Mouse (Mus musculus) adrenal gland, adult 18-20 months (tissue): ENCODE measurements around the gene Sema4c. TPM values are rescaled to one million over a fixed set of nuclear protein-coding genes. Genes with fewer than 3 reads are reported as not detected.
"Not testable (repeated sequence)": the region's sequence is repeated elsewhere in the genome, so short reads cannot be mapped to it uniquely, and the experiment has no call there.

Experiments
- DNase-seq, 2 experiments: peaks; one replicate each; pipeline ENCODE4 v3.0.0; 2021 to 2022; ENCODE audit warnings: low spot score in 2 of 2
- total RNA-seq, 2 experiments: library from RNA; stranded (reverse); gene quantifications; 1 replicate in 1 of 2; 2 replicates in 1 of 2; pipeline ENCODE4 v1.2.3; 2021

Gene Sema4c
- total RNA-seq, 2 experiments from 2014 or later: 13.7 to 15.8 TPM

DNA sequence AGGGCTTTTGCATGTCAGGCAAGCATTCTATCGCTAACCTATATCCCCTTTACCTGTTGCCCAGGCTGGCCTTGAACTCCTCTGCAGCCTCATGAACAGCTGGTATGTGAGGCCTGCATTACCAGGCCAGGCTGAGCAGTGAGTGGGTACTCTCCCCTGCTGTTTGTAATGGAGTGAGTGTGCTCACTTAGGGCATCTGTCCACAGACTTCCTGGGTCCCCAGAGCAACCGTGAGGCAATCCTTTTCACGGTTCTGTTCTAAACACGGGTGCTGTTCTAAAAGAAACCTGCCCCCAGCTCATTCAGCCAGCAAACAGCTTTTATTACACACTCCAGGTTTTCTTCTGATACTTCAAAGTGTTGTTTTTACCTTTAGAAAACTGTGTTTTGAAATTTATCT lies 19.4 kb downstream of the Sema4c start:
- no peak for DNase-seq

DNA sequence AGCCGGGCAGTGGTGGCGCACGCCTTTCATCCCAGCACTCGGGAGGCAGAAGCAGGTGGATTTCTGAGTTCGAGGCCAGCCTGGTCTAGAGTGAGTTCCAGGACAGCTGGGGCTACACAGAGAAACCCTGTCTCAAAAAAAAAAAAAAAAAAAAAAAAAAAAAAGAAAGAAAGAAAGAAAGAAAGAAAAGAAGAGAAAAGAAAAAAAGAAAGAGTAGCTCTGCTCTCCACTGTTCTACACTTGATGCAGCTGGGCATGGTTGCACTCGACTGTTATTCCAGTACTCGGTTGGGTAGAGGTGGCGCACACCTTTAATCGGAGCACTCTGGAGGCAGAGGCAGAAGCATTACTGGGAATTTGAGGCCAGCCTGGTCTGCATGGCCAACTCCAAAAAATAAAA lies 21.4 kb downstream of the Sema4c start, which contains the start of gene Ankrd23:
Gene Ankrd23 (minus strand): TSS at position 101 of the 400 bp plus-strand sequence.
- not testable (repeated sequence) for DNase-seq

DNA sequence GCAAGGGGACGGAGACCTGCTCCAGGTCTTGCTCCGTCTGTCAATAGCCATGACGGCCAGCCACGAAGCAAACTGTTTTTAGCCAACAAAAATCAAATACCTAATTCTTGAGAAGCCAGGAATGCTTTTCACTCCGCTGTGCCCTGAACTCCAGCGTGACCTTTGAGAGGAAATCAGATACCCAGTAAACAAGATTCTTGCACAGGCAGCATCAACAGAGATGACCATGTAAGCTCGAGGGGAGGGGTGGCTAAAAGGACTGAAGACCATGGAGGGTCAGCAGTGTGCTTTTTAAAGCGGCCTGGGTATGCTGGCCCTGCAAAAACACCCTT lies 21.8 kb downstream of the Sema4c start:
- no peak for DNase-seq

DNA sequence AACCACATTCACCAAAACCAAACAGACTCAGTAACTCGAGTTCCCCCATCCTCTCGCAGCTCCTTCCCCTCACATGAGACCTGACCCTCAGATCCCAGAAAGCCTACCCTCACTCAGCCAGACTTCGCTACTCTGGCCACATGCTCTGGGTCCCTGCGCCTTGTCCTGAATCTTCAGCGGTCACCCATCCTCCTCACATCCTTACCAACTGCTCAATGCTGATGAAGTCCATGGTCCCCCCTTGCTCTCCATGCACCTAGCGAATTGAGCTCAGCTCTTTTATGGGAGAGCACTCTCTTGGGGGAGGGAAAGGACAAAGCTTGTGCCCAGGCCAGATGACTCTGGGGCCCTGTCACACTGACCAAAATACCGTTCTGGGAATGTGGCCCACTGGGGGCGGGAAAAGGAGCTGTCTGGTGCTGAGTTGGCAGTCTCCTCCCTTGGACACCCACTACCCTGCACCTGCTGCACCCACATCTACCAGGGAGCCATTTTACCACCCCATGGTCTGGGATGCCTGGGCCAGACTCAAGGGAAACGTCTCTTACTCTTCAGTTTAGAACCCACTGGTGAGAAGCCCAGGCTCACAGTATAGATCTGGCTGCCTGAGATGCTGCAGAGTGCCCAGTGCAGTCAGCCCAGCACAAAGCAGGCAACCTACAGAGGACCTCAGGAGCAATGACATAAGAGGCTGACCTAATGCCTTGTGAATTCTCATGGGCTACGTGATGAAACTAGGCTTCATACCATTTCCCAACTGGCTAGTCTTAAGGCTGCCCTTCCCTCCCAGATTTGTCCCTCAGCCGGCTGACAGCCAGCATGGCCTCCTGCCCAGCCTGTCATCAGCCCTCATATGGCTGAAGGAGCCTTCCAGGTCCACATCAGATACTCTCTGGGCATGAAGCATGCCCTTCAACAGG lies 22.4 kb downstream of the Sema4c start:
- no peak for DNase-seq

GRCm38 (mm10) chr1:36534595-36535058 lies 23.5 kb downstream of the Sema4c start:
- DNase-seq: no peak

GRCm38 (mm10) chr1:36533546-36533945 lies 24.6 kb downstream of the Sema4c start:
- DNase-seq: no peak

DNA sequence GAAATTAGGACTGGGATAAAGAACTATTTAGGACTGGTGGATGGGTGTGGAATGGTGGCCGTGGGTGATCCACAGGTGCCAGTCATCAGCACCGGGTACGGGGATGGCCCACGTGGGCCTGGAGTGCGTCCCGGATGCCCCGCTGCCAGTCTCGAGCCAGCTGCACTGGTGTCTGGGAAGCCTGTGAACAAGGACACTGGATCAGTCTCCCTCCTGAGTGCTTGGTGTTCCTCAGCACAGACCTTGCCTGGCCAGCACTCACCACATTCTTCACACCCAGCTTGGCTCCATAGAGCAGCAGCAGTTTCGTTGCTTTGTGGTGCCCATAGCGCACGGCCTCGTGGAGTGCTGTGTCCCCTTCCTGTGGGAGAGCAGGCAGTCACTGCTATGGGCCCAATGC lies 26.7 kb downstream of the Sema4c start:
- no peak for DNase-seq

DNA sequence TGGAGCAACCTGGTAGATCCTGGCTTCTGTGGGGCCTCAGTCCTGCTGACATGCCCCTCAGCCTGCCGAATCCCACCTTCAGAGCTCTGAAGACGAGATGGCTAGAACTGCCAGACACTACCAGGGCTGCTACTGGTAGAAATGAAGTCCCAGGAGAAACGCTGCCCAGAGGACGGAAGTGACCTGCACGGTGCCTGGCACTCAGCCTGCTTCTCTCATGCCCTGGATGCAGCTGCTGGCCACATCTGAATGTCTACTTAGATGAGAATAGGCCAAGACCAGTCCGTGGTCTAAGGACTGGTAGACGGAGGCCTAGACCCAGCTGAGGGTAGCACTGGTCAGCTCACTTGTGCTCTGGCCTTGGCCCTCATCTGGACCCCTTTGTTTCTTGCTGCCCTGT lies 27.2 kb downstream of the Sema4c start:
- no peak for DNase-seq

GRCm38 (mm10) chr1:36530485-36530884 lies 27.7 kb downstream of the Sema4c start:
- DNase-seq: no peak

- DNase-seq: no peak
These were observed 28.3 kb downstream of the Sema4c start for GRCm38 (mm10) chr1:36529875-36530274.

GRCm38 (mm10) chr1:36529274-36529673 lies 28.9 kb downstream of the Sema4c start:
- no peak for DNase-seq

DNA sequence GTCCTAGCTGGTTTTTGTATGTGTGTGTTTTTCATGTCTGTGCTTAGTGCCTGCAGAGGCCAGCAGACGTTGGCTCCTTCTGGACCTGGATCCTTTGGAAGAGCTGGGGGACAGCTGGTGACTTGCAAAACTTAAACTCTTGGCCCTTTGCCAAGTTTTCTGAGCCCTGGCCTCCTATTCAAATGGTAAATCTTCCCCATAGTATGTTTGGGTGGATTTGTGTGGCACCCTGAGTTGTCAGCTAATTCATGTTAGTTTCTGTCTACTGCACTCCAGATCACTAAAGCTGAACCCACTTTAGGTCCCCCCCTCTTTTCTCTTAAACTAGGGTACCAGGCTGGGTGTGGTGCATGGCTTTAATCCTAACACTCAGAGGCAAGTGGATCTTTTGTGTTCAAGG lies 29.8 kb downstream of the Sema4c start:
- no peak for DNase-seq

DNA sequence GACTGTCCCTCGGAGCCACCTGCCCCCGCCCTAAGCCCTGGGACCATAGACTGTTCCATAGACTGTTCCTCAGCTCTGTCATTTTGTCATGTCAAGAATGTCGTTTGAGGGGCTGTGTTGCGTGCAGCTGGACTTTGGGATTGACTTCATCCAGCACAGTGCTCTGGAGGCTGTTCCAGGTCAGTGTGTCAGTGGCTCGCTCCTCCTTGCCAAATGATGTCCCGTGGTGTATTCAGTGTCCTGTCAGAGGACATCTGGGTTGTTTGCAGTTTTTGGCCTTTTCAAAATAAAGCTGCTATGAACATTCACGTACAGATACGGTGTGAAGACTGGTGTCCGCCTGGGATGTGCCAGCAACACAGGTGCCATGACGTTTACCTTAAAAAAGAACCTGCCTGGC lies 31.2 kb downstream of the Sema4c start:
- DNase-seq: no peak

DNA sequence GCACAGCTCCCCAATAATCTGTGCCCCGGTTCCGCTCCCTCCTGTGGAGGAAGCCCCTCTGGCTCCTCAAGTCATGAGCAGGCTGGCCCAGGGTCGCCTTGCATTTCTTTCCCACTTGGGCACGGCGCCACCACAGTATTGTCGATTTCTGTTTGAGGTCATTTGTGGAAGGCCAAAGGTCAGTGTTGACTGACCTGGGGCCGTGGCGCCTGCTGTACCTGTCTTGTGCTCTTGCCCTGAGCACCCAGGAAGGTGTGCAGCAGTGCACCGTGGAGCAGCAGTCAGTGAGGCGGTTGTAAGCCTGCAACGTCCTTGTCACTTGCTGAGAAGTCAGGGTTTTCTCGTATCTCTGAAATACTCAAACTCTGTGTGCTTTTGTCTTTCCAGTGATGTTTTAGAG lies 32.4 kb downstream of the Sema4c start:
- DNase-seq: no peak

- no peak for DNase-seq
These were observed 34.1 kb downstream of the Sema4c start for GRCm38 (mm10) chr1:36524058-36524457.

DNA sequence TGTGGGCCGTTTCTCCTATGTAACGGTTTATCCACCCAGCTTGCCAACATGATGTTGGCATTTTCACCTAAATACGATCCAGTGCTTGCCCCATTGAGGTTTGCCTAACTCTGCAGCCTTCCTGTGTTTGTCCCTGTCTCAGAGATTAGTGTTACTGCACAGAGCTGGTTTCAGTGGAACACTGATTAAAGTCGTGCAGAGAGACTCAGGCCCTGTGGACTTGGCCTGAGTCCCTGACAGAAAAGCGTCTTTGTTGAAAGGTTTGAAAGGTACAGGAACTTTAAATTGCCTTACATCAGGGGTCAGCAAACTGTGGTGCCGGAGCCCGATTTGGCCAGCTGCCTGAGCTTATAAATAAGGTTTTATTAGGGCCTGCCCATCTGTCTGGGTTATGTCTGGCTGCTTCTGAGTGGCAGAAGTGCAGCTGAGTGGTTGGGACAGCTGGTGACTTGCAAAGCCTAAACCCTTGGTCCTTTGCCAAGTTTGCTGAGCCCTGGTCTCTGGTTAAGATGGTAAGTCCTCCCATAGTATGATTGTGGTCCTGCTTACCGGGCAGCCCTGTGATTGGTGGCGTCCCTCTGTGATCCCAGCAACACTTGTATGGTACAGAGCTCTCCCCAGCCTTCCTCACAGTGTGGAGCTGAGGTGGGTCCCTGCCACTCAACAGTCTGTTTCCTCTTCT lies 34.7 kb downstream of the Sema4c start:
- DNase-seq: no peak

DNA sequence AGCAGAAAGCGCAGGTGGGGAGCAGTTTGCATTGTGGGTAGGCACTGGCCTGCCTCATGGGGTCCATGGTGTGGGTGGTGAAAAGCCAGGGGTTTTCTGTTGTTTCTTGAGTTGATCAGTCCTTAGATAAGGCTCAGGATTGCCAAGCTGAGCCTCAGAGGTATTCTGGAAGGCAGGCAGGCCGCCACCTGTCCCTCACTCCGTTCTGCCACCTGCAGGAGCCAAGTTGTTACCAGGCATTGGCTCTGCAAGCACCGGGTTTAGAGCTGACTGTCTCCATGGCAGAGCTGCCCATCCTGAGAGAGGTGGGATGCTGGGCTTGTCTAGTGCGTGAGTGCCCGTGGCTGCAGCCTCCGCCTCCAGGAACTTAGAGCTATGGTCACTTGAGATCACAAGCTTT lies 35.9 kb downstream of the Sema4c start:
- DNase-seq: no peak

GRCm38 (mm10) chr1:36519626-36520025 lies 38.5 kb downstream of the Sema4c start:
- no peak for DNase-seq

GRCm38 (mm10) chr1:36518259-36518658 lies 39.9 kb downstream of the Sema4c start:
- no peak for DNase-seq

- no peak for DNase-seq
These were observed 44.4 kb downstream of the Sema4c start for GRCm38 (mm10) chr1:36513718-36514117.

DNA sequence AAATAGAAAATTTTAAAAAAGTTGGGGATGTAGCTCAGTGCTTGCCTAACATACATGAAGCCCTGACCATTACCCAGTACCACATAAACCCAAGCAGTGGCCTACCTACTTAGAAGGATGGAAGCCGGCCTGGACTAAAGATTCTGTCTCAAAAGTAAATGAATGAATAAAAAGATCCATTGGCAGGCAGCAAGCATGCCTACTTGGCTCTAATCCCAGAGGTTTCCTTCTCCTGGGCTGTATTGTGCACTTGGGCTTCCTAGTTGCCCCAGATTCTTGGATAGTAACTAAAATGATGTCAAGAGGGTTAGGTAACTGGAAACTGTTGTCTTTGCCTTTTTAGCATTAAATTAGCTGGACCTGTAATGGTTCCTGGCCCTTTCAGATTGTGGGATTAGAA lies 44.8 kb downstream of the Sema4c start:
- no peak for DNase-seq

DNA sequence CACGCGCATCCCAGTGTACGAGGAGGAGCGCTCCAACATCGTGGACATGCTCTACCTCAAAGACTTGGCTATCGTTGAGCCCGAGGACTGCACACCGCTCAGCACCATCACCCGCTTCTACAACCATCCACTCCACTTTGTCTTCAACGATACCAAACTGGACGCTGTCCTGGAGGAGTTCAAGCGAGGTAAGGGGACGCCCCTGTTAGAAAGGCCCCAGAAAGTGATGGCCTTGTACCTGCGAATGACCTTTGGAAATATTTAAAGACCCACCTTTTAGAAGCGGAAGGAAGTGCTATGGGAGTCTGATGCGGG lies 45.2 kb downstream of the Sema4c start:
- DNase-seq: no peak
